Mouse (Mus musculus) MEL-GATA-1-ER (cell line): Measurements from ENCODE around the gene Nobox.

Experiments used
- DNase-seq: peaks from one replicate; pipeline ENCODE4 v3.0.0-alpha.2; 2012; ENCODE audit warnings: low read depth; ENCODE audit errors: extremely low read depth

Nobox gene

GRCm38 (mm10) chr6:43274123-43274522 lies 35.2 kb downstream of the Nobox start:
- DNase-seq: no peak

- no peak for DNase-seq
These were observed 36.8 kb downstream of the Nobox start for GRCm38 (mm10) chr6:43272597-43272996.

GRCm38 (mm10) chr6:43266356-43266755 lies 43.0 kb downstream of the Nobox start:
- no peak for DNase-seq

GRCm38 (mm10) chr6:43265363-43266041 lies 43.9 kb downstream of the Nobox start, which contains the start of gene Arhgef5:
TSS of gene Arhgef5 (plus strand) at chr6:43265582.
- no peak for DNase-seq

GRCm38 (mm10) chr6:43260756-43261155 lies 48.6 kb downstream of the Nobox start:
- no peak for DNase-seq

- DNase-seq: no peak
These were observed 55.0 kb downstream of the Nobox start for GRCm38 (mm10) chr6:43254193-43254926.
